ENCODE assay signal across 24 mouse cellular contexts in the genomic region with DNA sequence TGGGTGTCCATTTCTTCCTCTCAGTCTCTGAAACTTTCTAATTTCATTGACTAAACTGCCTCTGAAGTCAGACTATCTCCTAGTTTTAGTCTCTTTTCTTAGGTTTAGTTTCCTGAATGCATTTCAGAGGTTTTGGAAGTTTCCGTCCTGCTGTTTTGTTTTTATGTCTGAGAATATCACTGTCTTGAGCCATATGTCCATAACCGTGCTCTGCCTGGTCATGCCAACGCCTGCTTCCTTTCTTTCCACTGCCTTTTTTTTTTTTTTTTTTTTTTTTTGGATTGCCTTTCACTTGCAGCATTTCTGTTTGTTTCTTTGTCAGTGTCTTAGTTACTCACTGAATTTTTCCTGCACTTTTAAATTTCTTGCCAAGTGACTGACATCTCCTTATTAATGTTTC. TPM values are rescaled to one million over a fixed set of nuclear protein-coding genes. Genes with fewer than 3 reads are reported as not detected.
A peak's percentile ranks its signal among the peaks of the same experiment; 100 is the strongest.
DNase-seq lines count a peak whose midpoint lies in the region; ATAC-seq and TF ChIP-seq lines count a peak whose summit lies in the region.
"Had no signal": no experiment of that assay in that cellular context is flagged by ENCODE, and none has a peak within 500 bp of the region (broad histone marks: within the 10 kb centered on the region; RNA-seq: fewer than 3 reads in every experiment).

No protein-coding gene starts in this region.

- no peak for TF ChIP-seq EP300 in liver, postnatal 0 days (IDR thresholded peaks at IDR 0.05; ENCODE audit: low read depth)

- WGBS in liver, embryonic 13.5 days (ENCODE audit: insufficient replicate concordance), result 82% methylated on average over 3 of the region's 3 CpGs
- 82% methylated on average over 3 of the region's 3 CpGs for WGBS in liver, postnatal 0 days (ENCODE audit: insufficient replicate concordance)
- WGBS in lung, embryonic 15.5 days, result 83% methylated on average over 3 of the region's 3 CpGs

- H3K36me3 ChIP-seq in liver, embryonic 13.5 days, result peaks cover 82% of the 10 kb centered on the region
- peaks cover 68% of the 10 kb centered on the region for H3K36me3 ChIP-seq in liver, postnatal 0 days (replicated peaks; ENCODE audit: insufficient read depth, low read length)
- H3K36me3 ChIP-seq in lung, embryonic 15.5 days, result peaks cover 72% of the 10 kb centered on the region

- H3K27ac ChIP-seq in liver, embryonic 13.5 days, result peak overlapping the region; percentile 29; the same call in 1 of the 2 replicates
- no peak overlapping the region for H3K27ac ChIP-seq in liver, postnatal 0 days (ENCODE audit: low read depth)
- H3K27ac ChIP-seq in lung, embryonic 15.5 days, result peak overlapping the region; percentile 48
- 0 out of 2 replicates have a peak overlapping the region, but pooled peaks have one; percentile 21 for H3K27ac ChIP-seq in bone marrow macrophage, adult 2 months (ENCODE audit: insufficient read depth, low read depth, low read length)
- H3K27ac ChIP-seq: embryonic facial prominence, embryonic 10.5 days; embryonic facial prominence, embryonic 12.5 days; forebrain, embryonic 13.5 days; forebrain, embryonic 15.5 days had no signal

- DNase-seq in liver, embryonic 13.5 days, result no peak
- no peak for DNase-seq in liver, postnatal 0 days
- DNase-seq in lung, postnatal 14 days, result no peak
- no peak for DNase-seq in adrenal gland, adult 2 months
- DNase-seq: adrenal gland, postnatal 10 days; adrenal gland, postnatal 25 days; B cell, adult 2 months; cerebellum, adult 11-12 months; cerebellum, adult 2 months; cerebellum, adult 9-10 months; cerebellum, postnatal 10 days; cerebellum, postnatal 25 days; forebrain, postnatal 0 days had no signal

- no peak for TF ChIP-seq POLR2A in bone marrow macrophage, adult 2 months (IDR thresholded peaks at IDR 0.05; ENCODE audit: borderline replicate concordance, low read depth, low read length)

- H3K27me3 ChIP-seq in liver, embryonic 13.5 days, result no peaks in the 10 kb centered on the region
- H3K27me3 ChIP-seq in liver, postnatal 0 days (ENCODE audit: insufficient read depth, low read length), result no peaks in the 10 kb centered on the region
- H3K27me3 ChIP-seq in lung, embryonic 15.5 days, result no peaks in the 10 kb centered on the region
- H3K27me3 ChIP-seq: embryonic facial prominence, embryonic 12.5 days; forebrain, embryonic 13.5 days; forebrain, embryonic 15.5 days; Patski had no signal

- H3K4me3 ChIP-seq in liver, embryonic 13.5 days (replicated peaks), result no peak overlapping the region
- no peak overlapping the region for H3K4me3 ChIP-seq in liver, postnatal 0 days (ENCODE audit: low read depth, low read length)
- H3K4me3 ChIP-seq in lung, embryonic 15.5 days, result no peak overlapping the region
- H3K4me3 ChIP-seq in bone marrow macrophage, adult 2 months (ENCODE audit: insufficient read depth, low read length), result no peak overlapping the region
- H3K4me3 ChIP-seq: embryonic facial prominence, embryonic 10.5 days; embryonic facial prominence, embryonic 12.5 days; forebrain, embryonic 13.5 days; forebrain, embryonic 15.5 days had no signal

- ATAC-seq in liver, embryonic 13.5 days (ENCODE audit: low read depth), result no peak
- no peak for ATAC-seq in liver, postnatal 0 days
- no peak for ATAC-seq in lung, embryonic 15.5 days (ENCODE audit: borderline replicate concordance, extremely low read depth, low FRiP score, low TSS enrichment)
- ATAC-seq: activated CD4-positive, CD25-positive, alpha-beta regulatory T cell, adult 4 months; CD4-positive, CD25-positive, alpha-beta regulatory T cell, adult 4 months; forebrain, embryonic 13.5 days; forebrain, embryonic 15.5 days; forebrain, postnatal 0 days; Patski had no signal

- H3K9me3 ChIP-seq in liver, embryonic 13.5 days (replicated peaks), result no peaks in the 10 kb centered on the region
- H3K9me3 ChIP-seq in liver, postnatal 0 days (ENCODE audit: low read length), result no peaks in the 10 kb centered on the region
- H3K9me3 ChIP-seq in lung, embryonic 15.5 days, result no peaks in the 10 kb centered on the region
- H3K9me3 ChIP-seq: embryonic facial prominence, embryonic 10.5 days; embryonic facial prominence, embryonic 12.5 days; forebrain, embryonic 13.5 days; forebrain, embryonic 15.5 days had no signal

- H3K9ac ChIP-seq in liver, embryonic 13.5 days, result no peak overlapping the region
- no peak overlapping the region for H3K9ac ChIP-seq in liver, postnatal 0 days (replicated peaks)
- no peak overlapping the region for H3K9ac ChIP-seq in lung, embryonic 15.5 days
- H3K9ac ChIP-seq: embryonic facial prominence, embryonic 12.5 days; forebrain, embryonic 13.5 days; forebrain, embryonic 15.5 days; forebrain, postnatal 0 days had no signal

- no peak for TF ChIP-seq CTCF in liver, postnatal 0 days (IDR thresholded peaks at IDR 0.05; ENCODE audit: low read depth)
- no peak for TF ChIP-seq CTCF in bone marrow macrophage, adult 2 months (IDR thresholded peaks at IDR 0.05; ENCODE audit: low read depth, low read length)

- H3K4me2 ChIP-seq in liver, embryonic 13.5 days, result no peak overlapping the region
- H3K4me2 ChIP-seq in liver, postnatal 0 days (ENCODE audit: low read depth, low read length), result no peak overlapping the region
- H3K4me2 ChIP-seq in lung, embryonic 15.5 days, result no peak overlapping the region
- H3K4me2 ChIP-seq: embryonic facial prominence, embryonic 12.5 days; forebrain, embryonic 13.5 days; forebrain, embryonic 15.5 days had no signal

- H3K4me1 ChIP-seq in liver, embryonic 13.5 days (replicated peaks), result peaks cover 25% of the 10 kb centered on the region
- H3K4me1 ChIP-seq in liver, postnatal 0 days (ENCODE audit: insufficient read depth), result no peaks in the 10 kb centered on the region; the same call in 1 of the 2 replicates
- H3K4me1 ChIP-seq in lung, embryonic 15.5 days, result peaks cover 9% of the 10 kb centered on the region; the same call in 1 of the 2 replicates
- peaks cover 39% of the 10 kb centered on the region for H3K4me1 ChIP-seq in bone marrow macrophage, adult 2 months (ENCODE audit: control insufficient read depth, insufficient read depth, low read length)
- H3K4me1 ChIP-seq: embryonic facial prominence, embryonic 10.5 days; embryonic facial prominence, embryonic 12.5 days; forebrain, embryonic 13.5 days; forebrain, embryonic 15.5 days had no signal

RNA-seq across cellular contexts. Expression of gene Zdhhc6, which starts 15.3 kb away (rescaled TPM):
- 64.9 and 74.9 TPM in 2 replicates for polyA plus RNA-seq in liver, embryonic 13.5 days (2015; fragmentation: Nextera tagmentation; extraction: Ambion mirVana)
- polyA plus RNA-seq in liver, postnatal 0 days (2015; fragmentation: Nextera tagmentation; extraction: Ambion mirVana), result 49.0 and 49.9 TPM in 2 replicates
- polyA plus RNA-seq in lung, embryonic 15.5 days (2015; fragmentation: Nextera tagmentation; extraction: Ambion mirVana), result 101 and 105 TPM in 2 replicates
- polyA plus RNA-seq in bone marrow macrophage, adult 2 months (2012; ENCODE audit: insufficient read depth, insufficient read length, missing spikeins), result 41.6 and 43.4 TPM in 2 replicates
- total RNA-seq in adrenal gland, adult 2 months (2021), result 10 to 100 TPM; 38.0 to 41.9 TPM
- polyA plus RNA-seq in adrenal gland, adult 2 months (2012; rRNA removed), result 5.2 and 6.1 TPM in 2 replicates

RNA-seq across cellular contexts. Expression of gene Vti1a, which starts 15.6 kb away (rescaled TPM):
- polyA plus RNA-seq in liver, embryonic 13.5 days (2015; fragmentation: Nextera tagmentation; extraction: Ambion mirVana), result 16.7 and 18.2 TPM in 2 replicates
- 9.7 and 10.5 TPM in 2 replicates for polyA plus RNA-seq in liver, postnatal 0 days (2015; fragmentation: Nextera tagmentation; extraction: Ambion mirVana)
- 25.0 and 27.8 TPM in 2 replicates for polyA plus RNA-seq in lung, embryonic 15.5 days (2015; fragmentation: Nextera tagmentation; extraction: Ambion mirVana)
- polyA plus RNA-seq in bone marrow macrophage, adult 2 months (2012; ENCODE audit: insufficient read depth, insufficient read length, missing spikeins), result 29.8 and 31.7 TPM in 2 replicates
- 10 to 100 TPM; 34.2 to 39.6 TPM for total RNA-seq in adrenal gland, adult 2 months (2021)
- 12.7 and 13.4 TPM in 2 replicates for polyA plus RNA-seq in adrenal gland, adult 2 months (2012; rRNA removed)

RNA-seq across cellular contexts. Expression of gene Acsl5, which starts 48.8 kb away (rescaled TPM):
- polyA plus RNA-seq in liver, embryonic 13.5 days (2015; fragmentation: Nextera tagmentation; extraction: Ambion mirVana), result 116 and 134 TPM in 2 replicates
- polyA plus RNA-seq in liver, postnatal 0 days (2015; fragmentation: Nextera tagmentation; extraction: Ambion mirVana), result 397 and 414 TPM in 2 replicates
- 81.8 and 83.7 TPM in 2 replicates for polyA plus RNA-seq in lung, embryonic 15.5 days (2015; fragmentation: Nextera tagmentation; extraction: Ambion mirVana)
- polyA plus RNA-seq in bone marrow macrophage, adult 2 months (2012; ENCODE audit: insufficient read depth, insufficient read length, missing spikeins), result 65.3 and 84.9 TPM in 2 replicates
- 100 to 1,000 TPM in 1 of 2 experiments, 10 to 100 TPM in 1; 86.1 to 324 TPM for total RNA-seq in adrenal gland, adult 2 months (2021)
- polyA plus RNA-seq in adrenal gland, adult 2 months (2012; rRNA removed), result 7.4 and 10.4 TPM in 2 replicates

RNA-seq across cellular contexts. Expression of gene Gucy2g, which starts 59.5 kb away (rescaled TPM):
- not detected in 2 replicates for polyA plus RNA-seq in liver, embryonic 13.5 days (2015; fragmentation: Nextera tagmentation; extraction: Ambion mirVana)
- 0.02 TPM in 1 of 2 replicates, not detected in the other for polyA plus RNA-seq in liver, postnatal 0 days (2015; fragmentation: Nextera tagmentation; extraction: Ambion mirVana)
- polyA plus RNA-seq in lung, embryonic 15.5 days (2015; fragmentation: Nextera tagmentation; extraction: Ambion mirVana), result 0.05 TPM in 1 of 2 replicates, not detected in the other
- polyA plus RNA-seq in bone marrow macrophage, adult 2 months (2012; ENCODE audit: insufficient read depth, insufficient read length, missing spikeins), result not detected in 2 replicates
- not detected for total RNA-seq in adrenal gland, adult 2 months (2021)
- polyA plus RNA-seq in adrenal gland, adult 2 months (2012; rRNA removed), result 0.03 TPM in 1 of 2 replicates, not detected in the other
- total RNA-seq: adrenal gland, adult 18-20 months; adrenal gland, postnatal 10 days; adrenal gland, postnatal 25 days had no signal
- polyA plus RNA-seq: activated CD4-positive, CD25-positive, alpha-beta regulatory T cell, adult 4 months; embryonic facial prominence, embryonic 10.5 days; embryonic facial prominence, embryonic 12.5 days; forebrain, embryonic 11.5 days; forebrain, embryonic 13.5 days; forebrain, embryonic 15.5 days had no signal
